Mouse (Mus musculus): ENCODE measurements at regions not wholly inside any gene's neighbourhood (a gene's known extent, or its start where the extent isn't known, plus 50 kb on each side); places are given as distances from the start of the nearest gene placed in this dataset.
"Not testable (repeated sequence)": the region's sequence is repeated elsewhere in the genome, so short reads cannot be mapped to it uniquely, and the experiment has no call there.

- Histone ChIP-seq H3K4me3 (ENCODE audit: insufficient read depth, low read depth, low read length) (no peak overlapping the region), H3K27ac (ENCODE audit: insufficient read depth, low read depth, low read length) (no peak overlapping the region), H3K36me3 (ENCODE audit: control insufficient read depth, insufficient read depth, low read length) (no peaks in the 10 kb centered on the region), H3K27me3 (replicated peaks; ENCODE audit: control insufficient read depth, insufficient read depth, low read length) (no peaks in the 10 kb centered on the region), H3K4me1 (ENCODE audit: control insufficient read depth, insufficient read depth, low read length) (peaks cover 10% of the 10 kb centered on the region)
- WGBS, result 96% methylated on average over 2 of the region's 2 CpGs
- DNase-seq, result no peak
- TF ChIP-seq POLR2A (IDR thresholded peaks at IDR 0.05; ENCODE audit: low read depth, low read length), result no peak
- no peak for TF ChIP-seq CTCF (conservative IDR thresholded peaks at IDR 0.05; ENCODE audit: insufficient read depth, insufficient read length, low read depth, low read length)
These were observed 532.4 kb upstream of the N6amt1 start for GRCm38 (mm10) chr16:86821586-86821985.

DNA sequence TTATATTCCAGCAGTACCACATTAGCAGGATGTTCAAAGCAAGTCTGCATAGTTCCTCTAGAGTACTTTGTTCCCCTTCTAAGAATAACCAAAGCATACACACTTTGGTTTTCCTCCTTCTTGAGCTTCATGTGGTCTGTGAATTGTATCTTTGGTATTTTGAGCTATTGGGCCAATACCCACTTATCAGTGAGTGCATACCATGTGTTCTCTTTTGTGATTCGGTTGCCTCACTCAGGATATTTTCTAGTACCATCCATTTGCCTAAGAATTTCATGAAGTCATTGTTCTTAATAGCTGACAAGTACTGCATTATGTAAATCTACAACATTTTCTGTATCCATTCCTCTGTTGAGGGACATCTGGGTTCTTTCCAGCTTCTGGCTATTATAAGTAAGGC, 535.3 kb upstream of the N6amt1 start:
- H3K27ac ChIP-seq (ENCODE audit: insufficient read depth, low read depth, low read length); H3K36me3 ChIP-seq (ENCODE audit: control insufficient read depth, insufficient read depth, low read length); H3K4me3 ChIP-seq (ENCODE audit: insufficient read depth, low read depth, low read length); DNase-seq; H3K27me3 ChIP-seq (replicated peaks; ENCODE audit: control insufficient read depth, insufficient read depth, low read length): not testable (repeated sequence)
- H3K4me1 ChIP-seq (ENCODE audit: control insufficient read depth, insufficient read depth, low read length), result peaks cover 10% of the 10 kb centered on the region
- 86% methylated on average over 1 of the region's 1 CpGs for WGBS

GRCm38 (mm10) chr16:86816763-86817593, 537.0 kb upstream of the N6amt1 start:
- no peak overlapping the region for H3K4me3 ChIP-seq (ENCODE audit: insufficient read depth, low read depth, low read length)
- peak overlapping the region; percentile 99 for H3K27ac ChIP-seq (ENCODE audit: insufficient read depth, low read depth, low read length)
- H3K36me3 ChIP-seq (ENCODE audit: control insufficient read depth, insufficient read depth, low read length), result no peaks in the 10 kb centered on the region
- H3K4me1 ChIP-seq (ENCODE audit: control insufficient read depth, insufficient read depth, low read length), result peaks cover 10% of the 10 kb centered on the region
- 15% methylated on average over 8 of the region's 8 CpGs for WGBS
- DNase-seq, result peak; percentile 64
- TF ChIP-seq CTCF (conservative IDR thresholded peaks at IDR 0.05; ENCODE audit: insufficient read depth, insufficient read length, low read depth, low read length) (no peak), POLR2A (IDR thresholded peaks at IDR 0.05; ENCODE audit: low read depth, low read length) (no peak)
- H3K27me3 ChIP-seq (replicated peaks; ENCODE audit: control insufficient read depth, insufficient read depth, low read length), result no peaks in the 10 kb centered on the region

DNA sequence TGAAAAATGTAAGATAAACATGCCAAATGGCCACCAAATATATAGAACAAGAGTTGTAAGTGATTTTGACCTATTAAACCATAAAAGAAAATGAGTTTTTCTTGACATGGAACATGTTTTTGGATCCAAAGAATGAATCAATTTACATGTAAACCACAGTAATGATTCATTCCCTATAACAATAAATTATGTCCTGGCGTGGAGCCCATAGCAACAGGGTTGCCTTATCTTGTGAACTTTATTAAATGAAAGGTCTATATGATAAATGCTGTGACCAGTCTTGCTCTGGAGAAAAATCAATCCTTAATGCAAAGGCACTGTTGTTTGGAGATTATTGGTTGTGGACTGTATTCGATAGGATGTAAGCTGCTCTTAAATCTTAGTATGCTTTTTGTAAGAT, 538.0 kb upstream of the N6amt1 start:
- DNase-seq, result no peak
- no peak overlapping the region for H3K4me3 ChIP-seq (ENCODE audit: insufficient read depth, low read depth, low read length)
- no peak for TF ChIP-seq CTCF (conservative IDR thresholded peaks at IDR 0.05; ENCODE audit: insufficient read depth, insufficient read length, low read depth, low read length)
- no peak for TF ChIP-seq POLR2A (IDR thresholded peaks at IDR 0.05; ENCODE audit: low read depth, low read length)
- no peaks in the 10 kb centered on the region for H3K27me3 ChIP-seq (replicated peaks; ENCODE audit: control insufficient read depth, insufficient read depth, low read length)
- H3K4me1 ChIP-seq (ENCODE audit: control insufficient read depth, insufficient read depth, low read length), result peaks cover 10% of the 10 kb centered on the region
- no peaks in the 10 kb centered on the region for H3K36me3 ChIP-seq (ENCODE audit: control insufficient read depth, insufficient read depth, low read length)
- no peak overlapping the region for H3K27ac ChIP-seq (ENCODE audit: insufficient read depth, low read depth, low read length)
- 64% methylated on average over 2 of the region's 2 CpGs for WGBS

GRCm38 (mm10) chr16:86812692-86813091, 541.3 kb upstream of the N6amt1 start:
- H3K27ac ChIP-seq (ENCODE audit: insufficient read depth, low read depth, low read length), result no peak overlapping the region
- TF ChIP-seq POLR2A (IDR thresholded peaks at IDR 0.05; ENCODE audit: low read depth, low read length) (no peak), CTCF (conservative IDR thresholded peaks at IDR 0.05; ENCODE audit: insufficient read depth, insufficient read length, low read depth, low read length) (no peak)
- no peak for DNase-seq
- H3K36me3 ChIP-seq (ENCODE audit: control insufficient read depth, insufficient read depth, low read length), result no peaks in the 10 kb centered on the region
- no peaks in the 10 kb centered on the region for H3K27me3 ChIP-seq (replicated peaks; ENCODE audit: control insufficient read depth, insufficient read depth, low read length)
- no peak overlapping the region for H3K4me3 ChIP-seq (ENCODE audit: insufficient read depth, low read depth, low read length)
- 79% methylated on average over 5 of the region's 5 CpGs for WGBS
- peaks cover 14% of the 10 kb centered on the region for H3K4me1 ChIP-seq (ENCODE audit: control insufficient read depth, insufficient read depth, low read length)

GRCm38 (mm10) chr16:86808644-86809324, 545.2 kb upstream of the N6amt1 start:
- peak; percentile 77 for DNase-seq
- H3K27me3 ChIP-seq (replicated peaks; ENCODE audit: control insufficient read depth, insufficient read depth, low read length), result no peaks in the 10 kb centered on the region
- H3K4me3 ChIP-seq (ENCODE audit: insufficient read depth, low read depth, low read length), result peak overlapping the region; percentile 22; the same call in 1 of the 2 replicates
- peak overlapping the region; percentile 94 for H3K27ac ChIP-seq (ENCODE audit: insufficient read depth, low read depth, low read length)
- TF ChIP-seq CTCF (conservative IDR thresholded peaks at IDR 0.05; ENCODE audit: insufficient read depth, insufficient read length, low read depth, low read length) (no peak), POLR2A (IDR thresholded peaks at IDR 0.05; ENCODE audit: low read depth, low read length) (no peak)
- peaks cover 4% of the 10 kb centered on the region; the same call in 1 of the 2 replicates for H3K4me1 ChIP-seq (ENCODE audit: control insufficient read depth, insufficient read depth, low read length)
- no peaks in the 10 kb centered on the region for H3K36me3 ChIP-seq (ENCODE audit: control insufficient read depth, insufficient read depth, low read length)
- WGBS, result 23% methylated on average over 5 of the region's 5 CpGs

DNA sequence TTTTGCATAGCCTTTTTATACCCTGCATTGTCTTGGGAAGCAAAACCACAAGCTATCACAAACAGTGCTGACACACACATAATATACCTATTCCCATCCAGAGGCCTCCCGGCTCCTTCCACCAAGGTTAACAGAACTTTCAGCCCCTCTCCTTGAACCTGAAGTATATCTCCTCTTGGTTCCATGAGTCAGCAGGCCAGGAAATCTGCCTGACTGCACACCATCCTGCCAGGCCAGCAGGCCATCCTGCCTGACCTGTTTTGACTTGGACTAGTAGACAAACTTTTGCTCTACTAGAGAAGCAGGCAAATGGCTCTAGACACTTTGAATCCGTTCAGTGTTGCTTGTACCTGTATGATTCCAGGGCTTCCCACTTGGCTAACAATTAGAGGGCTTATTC, 547.6 kb upstream of the N6amt1 start:
- WGBS, result 48% methylated on average over 2 of the region's 2 CpGs
- DNase-seq, result peak; percentile 73
- no peaks in the 10 kb centered on the region for H3K27me3 ChIP-seq (replicated peaks; ENCODE audit: control insufficient read depth, insufficient read depth, low read length)
- H3K4me3 ChIP-seq (ENCODE audit: insufficient read depth, low read depth, low read length), result peak overlapping the region; percentile 14; the same call in 1 of the 2 replicates
- H3K27ac ChIP-seq (ENCODE audit: insufficient read depth, low read depth, low read length), result peak overlapping the region; percentile 86
- no peaks in the 10 kb centered on the region for H3K36me3 ChIP-seq (ENCODE audit: control insufficient read depth, insufficient read depth, low read length)
- peaks cover 4% of the 10 kb centered on the region; the same call in 1 of the 2 replicates for H3K4me1 ChIP-seq (ENCODE audit: control insufficient read depth, insufficient read depth, low read length)
- TF ChIP-seq POLR2A (IDR thresholded peaks at IDR 0.05; ENCODE audit: low read depth, low read length), result no peak
- no peak for TF ChIP-seq CTCF (conservative IDR thresholded peaks at IDR 0.05; ENCODE audit: insufficient read depth, insufficient read length, low read depth, low read length)

All from kidney, adult 2 months (tissue).